Mouse (Mus musculus): ENCODE measurements around the gene Pdcd6.

GRCm38 (mm10) chr13:74317170-74317849, at the start of gene Pdcd6:
- TF ChIP-seq CTCF (IDR thresholded peaks at IDR 0.05; ENCODE audit: insufficient read depth, low read length) (no peak), POLR2A (IDR thresholded peaks at IDR 0.05; ENCODE audit: borderline replicate concordance, extremely low read depth, low read depth, low read length) (peak; percentile 76; the same call in 1 of the 2 replicates)
